Mouse (Mus musculus) embryonic facial prominence, embryonic 14.5 days (tissue): Measurements from ENCODE around the gene Cysrt1. TPM values are rescaled to one million over a fixed set of nuclear protein-coding genes. Genes with fewer than 3 reads are reported as not detected.

ENCODE experiments used
- polyA plus RNA-seq: library from polyadenylated mRNA; unstranded; fragments of >200 nt; fragmentation: Nextera tagmentation; extraction: Ambion mirVana; gene quantifications from 2 replicates; pipeline ENCODE4 v1.2.1, GENCODE M21; 2014

Cysrt1 gene
- polyA plus RNA-seq, 1 experiment from 2014 or later: 10.2 TPM

Other genes with a start within 250 kb of the Cysrt1 start
- 55.5 and 56.2 TPM in 2 replicates for gene Nsmf, start 188.1 kb downstream of the Cysrt1 start, polyA plus RNA-seq
- 0.22 TPM in 1 of 2 replicates, not detected in the other for gene Entpd8, start 162.1 kb downstream of the Cysrt1 start, polyA plus RNA-seq
- 0.38 and 0.71 TPM in 2 replicates for gene Noxa1, start 147.3 kb downstream of the Cysrt1 start, polyA plus RNA-seq
- 16.5 and 20.9 TPM in 2 replicates for gene Nrarp, start 61.7 kb downstream of the Cysrt1 start, polyA plus RNA-seq
- gene Tor4a, start 45.6 kb downstream of the Cysrt1 start, polyA plus RNA-seq: 7.5 and 7.8 TPM in 2 replicates
- gene Nelfb, start 31.0 kb downstream of the Cysrt1 start, polyA plus RNA-seq: 76.8 and 94.4 TPM in 2 replicates
- gene Stpg3, start 27.8 kb downstream of the Cysrt1 start, polyA plus RNA-seq: not detected in 2 replicates
- gene Fam166a, start 23.7 kb downstream of the Cysrt1 start, polyA plus RNA-seq: not detected in 2 replicates
- gene Tubb4b, start 17.8 kb downstream of the Cysrt1 start, polyA plus RNA-seq: 429 and 461 TPM in 2 replicates
- not detected in 2 replicates for gene Slc34a3, start 8.1 kb downstream of the Cysrt1 start, polyA plus RNA-seq
- not detected in 2 replicates for gene Rnf224, start 5.7 kb downstream of the Cysrt1 start, polyA plus RNA-seq
- gene Rnf208, start 197 bp downstream of the Cysrt1 start, polyA plus RNA-seq: 11.8 and 16.3 TPM in 2 replicates
- gene AL732309.1, start 4.4 kb upstream of the Cysrt1 start, polyA plus RNA-seq: 4.5 and 6.1 TPM in 2 replicates
- gene Tmem203, start 13.0 kb upstream of the Cysrt1 start, polyA plus RNA-seq: 16.1 and 16.6 TPM in 2 replicates
- gene Tprn, start 20.2 kb upstream of the Cysrt1 start, polyA plus RNA-seq: 4.6 and 5.1 TPM in 2 replicates
- 227 and 240 TPM in 2 replicates for gene Ssna1, start 30.0 kb upstream of the Cysrt1 start, polyA plus RNA-seq
- 104 and 113 TPM in 2 replicates for gene Anapc2, start 30.0 kb upstream of the Cysrt1 start, polyA plus RNA-seq
- gene Tmem210, start 45.7 kb upstream of the Cysrt1 start, polyA plus RNA-seq: not detected in 2 replicates
- 2.3 and 5.1 TPM in 2 replicates for gene Lrrc26, start 47.5 kb upstream of the Cysrt1 start, polyA plus RNA-seq
- gene Grin1, start 76.7 kb upstream of the Cysrt1 start, polyA plus RNA-seq: 1.7 and 1.8 TPM in 2 replicates
- gene Man1b1, start 89.9 kb upstream of the Cysrt1 start, polyA plus RNA-seq: 74.7 and 75.0 TPM in 2 replicates
- gene Dpp7, start 113.9 kb upstream of the Cysrt1 start, polyA plus RNA-seq: 19.7 and 23.8 TPM in 2 replicates
- gene Uap1l1, start 123.2 kb upstream of the Cysrt1 start, polyA plus RNA-seq: 20.8 and 20.9 TPM in 2 replicates
- gene Sapcd2, start 129.9 kb upstream of the Cysrt1 start, polyA plus RNA-seq: 21.4 and 29.3 TPM in 2 replicates
- 11.3 and 12.9 TPM in 2 replicates for gene Entpd2, start 153.4 kb upstream of the Cysrt1 start, polyA plus RNA-seq
- gene Npdc1, start 156.9 kb upstream of the Cysrt1 start, polyA plus RNA-seq: 75.1 TPM in 2 replicates
- 0.10 and 0.11 TPM in 2 replicates for gene Fut7, start 180.8 kb upstream of the Cysrt1 start, polyA plus RNA-seq
- 6.4 and 6.9 TPM in 2 replicates for gene Abca2, start 186.3 kb upstream of the Cysrt1 start, polyA plus RNA-seq
- gene Clic3, start 214.4 kb upstream of the Cysrt1 start, polyA plus RNA-seq: 11.2 and 22.7 TPM in 2 replicates
- 39.3 and 41.7 TPM in 2 replicates for gene Paxx, start 218.6 kb upstream of the Cysrt1 start, polyA plus RNA-seq
- 156 and 191 TPM in 2 replicates for gene Ptgds, start 227.6 kb upstream of the Cysrt1 start, polyA plus RNA-seq